Mouse (Mus musculus): ENCODE measurements around the gene Ina.
"Not testable (repeated sequence)": the region's sequence is repeated elsewhere in the genome, so short reads cannot be mapped to it uniquely, and the experiment has no call there.

Ina gene

DNA sequence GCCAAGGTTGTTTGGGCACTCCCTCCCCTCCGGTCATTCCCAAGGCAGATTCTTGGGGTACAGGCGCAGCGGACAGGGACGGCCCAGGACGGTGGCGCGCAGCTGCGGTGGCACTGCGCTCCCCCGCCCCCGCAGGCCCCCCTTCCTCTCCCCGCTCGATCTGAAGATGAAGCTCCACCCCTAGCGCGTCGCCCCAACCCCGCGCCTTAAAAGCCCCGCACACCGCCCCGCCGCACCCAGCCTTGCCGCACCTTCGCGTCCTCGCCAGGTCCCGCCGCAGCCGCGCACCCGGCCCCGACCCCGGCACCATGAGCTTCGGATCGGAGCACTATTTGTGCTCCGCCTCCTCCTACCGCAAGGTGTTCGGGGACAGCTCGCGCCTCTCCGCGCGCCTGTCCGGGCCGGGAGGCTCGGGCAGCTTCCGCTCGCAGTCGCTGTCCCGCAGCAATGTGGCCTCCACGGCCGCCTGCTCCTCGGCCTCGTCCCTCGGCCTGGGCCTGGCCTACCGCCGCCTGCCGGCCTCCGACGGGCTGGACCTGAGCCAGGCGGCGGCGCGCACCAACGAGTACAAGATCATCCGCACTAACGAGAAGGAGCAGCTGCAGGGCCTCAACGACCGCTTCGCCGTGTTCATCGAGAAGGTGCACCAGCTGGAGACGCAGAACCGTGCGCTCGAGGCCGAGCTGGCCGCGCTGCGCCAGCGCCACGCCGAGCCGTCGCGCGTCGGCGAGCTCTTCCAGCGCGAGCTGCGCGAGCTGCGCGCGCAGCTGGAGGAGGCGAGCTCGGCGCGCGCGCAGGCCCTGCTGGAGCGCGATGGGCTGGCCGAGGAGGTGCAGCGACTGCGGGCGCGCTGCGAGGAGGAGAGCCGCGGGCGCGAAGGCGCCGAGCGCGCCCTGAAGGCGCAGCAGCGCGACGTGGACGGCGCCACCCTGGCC, at the start of gene Ina, which contains the start of gene Nt5c2:
Gene Ina, plus strand, starts transcription at position 252 of the 935 bp plus-strand sequence.
Gene Nt5c2, minus strand, starts transcription at position 707 of the 935 bp plus-strand sequence.
- DNase-seq: peak; percentile 38

GRCm38 (mm10) chr19:46965496-46965895, 49.0 kb upstream of the Ina start:
- DNase-seq: no peak

DNA sequence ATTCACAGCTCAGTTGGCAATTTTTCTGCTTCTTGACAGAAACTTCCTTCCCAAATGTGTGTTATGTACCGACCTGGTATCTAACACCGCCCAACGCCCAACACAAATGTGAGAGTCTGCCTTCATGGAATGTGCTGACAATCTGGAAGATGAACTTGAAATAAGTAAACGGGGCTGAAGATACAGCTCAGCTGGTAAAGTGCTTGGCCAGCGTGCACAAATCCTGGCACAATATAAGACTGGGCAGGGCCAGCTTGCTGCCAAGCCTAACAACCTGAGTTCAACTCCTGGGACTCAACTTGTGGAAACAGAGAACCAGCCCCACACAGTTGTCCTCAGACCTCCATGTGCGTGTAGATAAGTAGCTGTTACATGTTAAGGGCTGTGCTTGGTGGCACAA, 48.2 kb upstream of the Ina start:
- no peak for DNase-seq

DNA sequence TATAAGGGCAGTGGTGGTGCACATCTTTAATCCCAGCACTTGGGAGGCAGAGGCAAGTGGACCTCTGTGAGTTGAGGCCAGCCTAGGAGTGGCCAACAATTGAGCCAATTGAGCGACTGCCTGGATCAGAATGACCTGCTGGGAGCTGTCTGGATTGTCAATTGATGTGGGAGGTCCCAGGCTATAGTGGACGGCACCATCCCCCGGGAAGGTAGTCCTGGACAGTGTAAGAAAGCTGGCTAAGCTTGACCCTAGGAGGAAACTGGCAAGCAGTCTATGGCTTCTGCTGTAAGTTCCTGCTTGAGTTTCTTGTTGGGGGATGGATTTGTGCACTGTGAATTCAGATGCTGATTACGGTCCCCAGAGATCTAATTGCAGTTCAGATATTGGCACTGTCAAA, 46.6 kb upstream of the Ina start:
- DNase-seq: no peak

- no peak for DNase-seq
Measured at GRCm38 (mm10) chr19:46968833-46969232, 45.7 kb upstream of the Ina start.

GRCm38 (mm10) chr19:46969286-46969985, 45.1 kb upstream of the Ina start:
- DNase-seq: peak; percentile 56

- DNase-seq: peak; percentile 59
Measured at GRCm38 (mm10) chr19:46970121-46970729, 44.3 kb upstream of the Ina start.

DNA sequence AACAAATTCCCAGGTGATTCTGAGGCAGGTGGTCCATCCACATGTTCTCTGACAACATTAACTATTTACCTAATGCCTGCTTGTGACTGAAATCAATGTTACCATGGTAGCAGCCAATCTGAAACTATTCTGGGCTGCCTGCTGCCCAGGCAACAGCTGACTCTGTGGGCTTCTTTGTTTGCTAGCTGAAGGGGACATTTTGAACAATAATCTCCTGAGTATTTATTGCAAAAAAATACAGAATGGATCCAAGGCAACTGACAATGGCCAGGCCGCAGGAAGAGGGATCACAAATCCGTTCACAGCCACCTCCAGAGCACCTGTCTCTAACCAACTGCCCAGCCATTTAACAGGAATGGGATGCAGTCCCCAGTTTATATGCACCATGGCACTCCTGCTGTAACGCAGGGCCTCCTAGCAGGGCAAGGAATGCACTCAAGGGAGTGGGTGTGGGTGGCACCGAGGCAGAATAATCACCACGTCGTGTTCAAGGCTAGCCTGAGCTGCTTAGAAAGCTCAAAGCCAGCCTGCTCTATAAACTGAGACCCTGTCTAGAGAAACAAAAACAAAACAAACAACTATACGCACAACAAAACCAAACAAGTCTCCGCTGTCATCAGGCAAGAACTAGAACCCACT, 43.3 kb upstream of the Ina start:
- no peak for DNase-seq

- DNase-seq: no peak
Measured at GRCm38 (mm10) chr19:46971712-46972111, 42.8 kb upstream of the Ina start.

- no peak for DNase-seq
Measured at GRCm38 (mm10) chr19:46972159-46972558, 42.3 kb upstream of the Ina start.

DNA sequence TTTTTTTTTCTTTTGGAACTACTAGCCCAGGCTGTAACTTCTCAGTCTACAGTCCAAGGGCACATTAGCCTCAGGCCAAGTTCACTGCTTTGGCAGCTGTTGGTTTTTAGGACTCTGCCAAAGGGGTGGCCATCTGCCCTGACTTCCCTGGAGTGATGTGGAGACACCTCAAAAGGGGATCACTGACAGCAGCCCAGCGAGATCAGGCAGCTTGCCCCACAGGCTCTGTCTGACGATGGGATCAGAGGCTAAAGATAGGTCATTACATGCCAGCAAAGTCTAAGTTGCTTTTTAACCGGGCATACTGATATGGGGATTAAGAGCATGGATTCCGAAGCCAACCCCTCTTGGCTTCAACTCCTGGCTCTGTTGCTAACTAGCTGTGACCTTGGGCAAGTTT, 38.9 kb upstream of the Ina start:
- DNase-seq: peak; percentile 71

- no peak for DNase-seq
Measured at GRCm38 (mm10) chr19:46975997-46976396, 38.5 kb upstream of the Ina start.

DNA sequence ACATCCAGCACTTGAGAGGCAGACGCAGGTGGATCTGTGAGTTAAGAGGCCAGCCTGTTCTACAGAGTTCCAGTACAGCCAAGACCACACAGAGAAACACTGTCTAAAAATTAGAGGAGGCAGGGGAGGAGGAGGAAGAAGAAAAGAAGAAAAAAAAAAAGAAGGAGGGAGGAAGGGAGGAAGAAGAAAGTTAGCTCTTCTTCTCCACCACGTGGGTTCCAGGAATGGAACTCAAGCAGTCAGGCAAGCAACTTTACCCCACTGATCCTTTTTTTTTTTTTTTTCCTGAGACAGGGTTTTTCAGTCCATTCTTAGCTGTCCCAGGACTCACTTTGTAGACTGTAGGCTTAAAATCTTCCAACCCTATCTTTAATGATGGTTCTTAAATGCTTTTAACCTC, 37.8 kb upstream of the Ina start:
- no peak for DNase-seq

- DNase-seq: no peak
Measured at GRCm38 (mm10) chr19:46977460-46977859, 37.0 kb upstream of the Ina start.

GRCm38 (mm10) chr19:46978069-46978468, 36.4 kb upstream of the Ina start:
- DNase-seq: not testable (repeated sequence)

- no peak for DNase-seq
Measured at GRCm38 (mm10) chr19:46978920-46979780, 35.3 kb upstream of the Ina start.

- DNase-seq: no peak
Measured at GRCm38 (mm10) chr19:46979781-46980105, 34.8 kb upstream of the Ina start.

DNA sequence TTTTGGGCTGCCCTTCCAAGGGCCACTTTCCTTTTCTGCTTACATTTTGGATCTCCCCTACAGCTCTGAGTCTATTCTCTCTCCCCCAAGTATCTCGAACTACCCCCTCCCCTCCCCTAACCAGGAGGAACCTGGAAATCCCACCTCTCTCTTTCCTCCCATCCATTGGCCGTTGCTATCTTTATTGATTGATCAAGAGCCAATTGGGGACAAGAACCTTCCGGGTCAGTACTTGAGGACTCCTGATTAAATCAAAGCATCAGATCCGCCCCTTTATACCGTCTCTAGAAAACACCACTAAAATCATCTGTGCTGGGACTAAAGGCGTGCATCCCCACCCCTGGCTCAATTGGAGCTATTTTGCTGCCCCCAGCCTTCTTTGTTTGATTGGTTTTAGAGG, 33.0 kb upstream of the Ina start:
- DNase-seq: no peak

- DNase-seq: no peak
Measured at GRCm38 (mm10) chr19:46983352-46983965, 31.0 kb upstream of the Ina start.

DNA sequence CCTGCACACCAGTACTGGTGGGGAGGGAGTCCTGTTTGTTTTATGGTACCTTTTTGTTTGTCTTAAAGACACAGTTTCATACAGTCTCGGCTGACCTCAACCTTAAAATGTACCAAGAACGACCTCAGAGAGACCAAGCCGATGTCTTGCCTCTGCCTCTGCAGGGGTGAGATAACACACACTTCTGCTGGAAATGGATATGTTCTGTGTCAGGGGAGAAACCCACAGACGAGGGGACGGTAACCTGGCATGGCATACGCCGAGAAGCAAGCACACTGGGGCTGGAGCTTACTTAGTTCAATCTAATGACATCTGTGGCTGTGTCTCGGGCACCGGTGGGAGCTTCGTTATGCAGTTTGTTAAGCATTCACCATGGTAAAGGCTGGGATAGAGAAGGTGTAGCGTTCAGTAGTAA, 30.5 kb upstream of the Ina start:
- no peak for DNase-seq

- peak; percentile 26 for DNase-seq
Measured at GRCm38 (mm10) chr19:46984726-46985622, 29.5 kb upstream of the Ina start.
